Mouse (Mus musculus) ES-E14 (cell line): Measurements from ENCODE around the gene Junb. TPM values are rescaled to one million over a fixed set of nuclear protein-coding genes. Genes with fewer than 3 reads are reported as not detected.

Source experiments
- DNase-seq: peaks from one replicate; pipeline ENCODE4 v3.0.0-alpha.2; 2013; ENCODE audit warnings: low read depth, low spot score
- H3K27ac ChIP-seq: 2 replicates; pipeline ENCODE4 v1.5.1; 2012; ENCODE audit warnings: low read depth, mild to moderate bottlenecking, low read length, moderate library complexity, mixed read lengths; ENCODE audit not compliant: poor library complexity, insufficient read depth, severe bottlenecking
- H3K36me3 ChIP-seq: 2 replicates; pipeline ENCODE4 v1.6.1; 2012; ENCODE audit warnings: mild to moderate bottlenecking, low read length, moderate library complexity, mixed read lengths; ENCODE audit not compliant: control insufficient read depth, poor library complexity, insufficient read depth, severe bottlenecking
- H3K4me1 ChIP-seq, 2 experiments: fragments of 150-350 bp in 1 of 2; sonication (generic) in 1 of 2; 2 replicates each; pipeline ENCODE4 v1.6.1; 2012; ENCODE audit warnings: low read length in 2 of 2, mild to moderate bottlenecking in 1 of 2, mixed read lengths in 1 of 2; ENCODE audit not compliant: control insufficient read depth in 2 of 2, insufficient read depth in 2 of 2, poor library complexity in 1 of 2
- H3K4me3 ChIP-seq, 2 experiments: fragments of 150-350 bp in 1 of 2; sonication (generic) in 1 of 2; 2 replicates each; pipeline ENCODE4 v1.5.1; 2012; ENCODE audit warnings: low read length in 2 of 2, low read depth in 1 of 2, mild to moderate bottlenecking in 1 of 2, mixed read lengths in 1 of 2; ENCODE audit not compliant: insufficient read depth in 1 of 2, poor library complexity in 1 of 2, severe bottlenecking in 1 of 2
- H3K9ac ChIP-seq: 2 replicates; pipeline ENCODE4 v1.6.1; 2012; ENCODE audit warnings: low read depth, mild to moderate bottlenecking, low read length, mixed read lengths; ENCODE audit not compliant: poor library complexity, insufficient read depth, severe bottlenecking
- H3K9me3 ChIP-seq: fragments of 150-350 bp; sonication (generic); 2 replicates; pipeline ENCODE4 v1.6.1; 2012; ENCODE audit warnings: low read depth, mild to moderate bottlenecking, low read length; ENCODE audit not compliant: control insufficient read depth, insufficient read depth
- CHD2 ChIP-seq: IDR thresholded peaks from 2 replicates; pipeline ENCODE4 v1.6.1; 2014; ENCODE audit warnings: mild to moderate bottlenecking, low read depth, low read length, inconsistent platforms
- HCFC1 ChIP-seq: IDR thresholded peaks from 2 replicates; pipeline ENCODE4 v1.6.1; 2012; ENCODE audit warnings: low read length, inconsistent platforms, borderline replicate concordance; ENCODE audit not compliant: insufficient read depth
- MAFK ChIP-seq: IDR thresholded peaks from 2 replicates; pipeline ENCODE4 v1.6.1; 2014; ENCODE audit warnings: mild to moderate bottlenecking, low read depth, low read length, inconsistent platforms; ENCODE audit not compliant: insufficient read depth
- ZC3H11A ChIP-seq: IDR thresholded peaks from 2 replicates; pipeline ENCODE4 v1.6.1; 2012; ENCODE audit warnings: low read depth, mild to moderate bottlenecking, inconsistent platforms, low read length, borderline replicate concordance
- ZNF384 ChIP-seq: IDR thresholded peaks from 2 replicates; pipeline ENCODE4 v1.6.1; 2012; ENCODE audit warnings: low read depth, low read length, inconsistent platforms
- in situ Hi-C, 2 experiments: fragments of 600-800 bp; cut with MboI; formaldehyde crosslinking; loops; one replicate each; pipeline ENCODE4 v1.15.1; 2025; ENCODE audit warnings: low sequenced_read_pairs in 2 of 2, inconsistent platforms in 1 of 2; ENCODE audit not compliant: unreplicated experiment in 2 of 2
- total RNA-seq: library from RNA; depleted of rRNA; stranded (reverse); fragments of 300-350 nt; gene quantifications from 2 replicates; pipeline ENCODE4 v1.2.3, GENCODE M21; 2012

The Junb gene
- total RNA-seq, 1 experiment: 57.6 TPM

DNA sequence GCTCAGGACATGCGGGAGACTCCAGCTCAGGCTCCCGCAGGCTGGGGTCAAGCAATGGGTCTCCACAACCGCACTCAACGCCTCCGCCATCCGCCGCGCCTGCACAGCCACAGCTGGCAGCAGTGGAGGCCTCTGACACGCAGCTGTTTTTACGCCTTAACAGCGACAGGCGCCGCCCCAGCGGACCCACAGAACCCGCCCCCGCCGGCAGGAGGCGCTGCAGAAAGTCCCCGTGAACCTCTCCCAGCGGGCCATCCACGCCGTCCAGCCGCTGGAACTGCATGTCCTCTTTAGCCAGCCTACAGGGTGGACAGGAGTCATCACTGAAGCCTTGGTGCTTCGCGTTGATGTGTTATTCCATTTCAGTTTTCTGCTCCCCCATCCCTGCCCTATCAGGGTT is 29.2 kb upstream of the Junb start:
- TF ChIP-seq HCFC1: no peak
- no peak for TF ChIP-seq MAFK
- TF ChIP-seq ZC3H11A: no peak
- no peak for TF ChIP-seq CHD2
- no peak for TF ChIP-seq ZNF384
- in situ Hi-C loops: no loop called here
- Histone ChIP-seq H3K4me1 (peaks cover 0 to 11% of the 10 kb centered on the region in 2 experiments; a peak in 1 of 4 replicates), H3K9ac (peak overlapping the region; percentile 50; the same call in 1 of the 2 replicates), H3K4me3 (peak overlapping the region; percentile 33 to 57), H3K27ac (no peak overlapping the region), H3K36me3 (peaks cover 2% of the 10 kb centered on the region; the same call in 1 of the 2 replicates), H3K9me3 (no peaks in the 10 kb centered on the region)
- DNase-seq: no peak

DNA sequence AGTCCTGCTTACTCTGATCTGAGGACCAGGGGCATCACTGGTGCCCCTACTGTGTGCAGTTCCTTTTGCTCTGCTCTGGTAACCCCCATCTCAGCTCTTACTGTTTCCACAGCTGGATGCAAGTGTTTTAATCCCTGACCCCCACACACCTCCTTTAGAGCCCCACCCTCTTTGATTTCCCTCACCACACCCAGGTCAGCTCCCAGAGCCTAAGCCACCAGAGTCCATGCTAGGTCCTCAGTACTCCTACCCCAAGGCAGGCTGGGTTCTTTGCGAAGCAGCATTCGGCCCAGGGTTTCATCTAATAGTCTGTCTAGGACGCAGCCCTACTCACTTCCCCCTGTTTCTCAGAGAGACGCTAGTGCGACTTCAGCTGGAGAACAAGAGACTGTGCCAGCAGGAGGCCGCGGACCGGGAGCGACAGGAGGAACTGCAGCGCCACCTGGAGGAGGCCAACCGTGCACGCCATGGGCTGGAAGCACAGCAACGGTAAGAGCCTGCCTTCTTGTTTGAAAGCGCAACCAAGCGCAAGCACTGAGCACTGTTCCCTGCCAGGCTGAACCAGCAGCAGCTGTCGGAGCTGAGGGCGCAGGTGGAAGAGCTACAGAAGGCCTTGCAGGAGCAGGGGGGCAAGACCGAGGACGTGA is 19.3 kb upstream of the Junb start:
- in situ Hi-C loops: no loop called here
- Histone ChIP-seq H3K9ac (peak overlapping the region; percentile 62), H3K36me3 (peaks cover 44% of the 10 kb centered on the region), H3K27ac (no peak overlapping the region), H3K4me1 (peaks cover 0 to 24% of the 10 kb centered on the region in 2 experiments; a peak in 3 of 4 replicates), H3K9me3 (no peaks in the 10 kb centered on the region), H3K4me3 (peak overlapping the region; percentile 24 to 47; a peak in 3 of 4 replicates)
- peak; percentile 93 for DNase-seq
- TF ChIP-seq CHD2: no peak
- TF ChIP-seq MAFK: no peak
- no peak for TF ChIP-seq ZC3H11A
- TF ChIP-seq HCFC1: no peak; the same call in 1 of the 2 replicates

- no peak for TF ChIP-seq MAFK
- no peak for TF ChIP-seq CHD2
- TF ChIP-seq ZNF384: no peak
- no peak for TF ChIP-seq ZC3H11A
- Histone ChIP-seq H3K36me3 (peaks cover 37% of the 10 kb centered on the region), H3K4me1 (peaks cover 0 to 17% of the 10 kb centered on the region in 2 experiments; a peak in 3 of 4 replicates), H3K9me3 (no peaks in the 10 kb centered on the region), H3K27ac (no peak overlapping the region), H3K4me3 (no peak overlapping the region), H3K9ac (no peak overlapping the region)
- in situ Hi-C loops: no loop called here
- DNase-seq: no peak
Observed at GRCm38 (mm10) chr8:84996978-84997377, 18.5 kb upstream of the Junb start.

DNA sequence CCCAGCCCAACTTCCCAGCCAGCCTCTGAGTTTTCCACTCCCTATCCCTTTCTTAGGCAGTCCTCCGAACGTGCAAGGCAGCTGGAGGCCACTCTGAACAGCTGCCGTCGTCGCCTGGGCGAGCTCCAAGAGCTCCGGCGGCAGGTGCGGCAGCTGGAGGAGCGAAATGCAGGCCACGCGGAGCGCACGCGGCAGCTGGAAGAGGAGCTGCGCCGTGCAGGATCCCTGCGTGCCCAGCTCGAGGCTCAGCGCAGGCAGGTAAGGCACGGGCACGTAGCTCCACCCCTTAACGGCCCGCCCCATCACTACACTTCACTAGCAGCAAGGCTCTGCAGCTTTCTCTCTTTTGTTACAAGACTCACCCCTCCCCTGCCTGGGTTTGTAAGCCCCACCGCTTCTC is 17.2 kb upstream of the Junb start:
- peak overlapping the region; percentile 71; the same call in 1 of the 2 replicates for H3K9ac ChIP-seq
- in situ Hi-C loops: no loop called here
- DNase-seq: no peak
- H3K27ac ChIP-seq: no peak overlapping the region
- no peaks in the 10 kb centered on the region for H3K9me3 ChIP-seq
- H3K36me3 ChIP-seq: peaks cover 34% of the 10 kb centered on the region
- peak overlapping the region in 1 of 2 experiments; percentile 32; a peak in 2 of 4 replicates for H3K4me3 ChIP-seq
- peaks cover 0 to 15% of the 10 kb centered on the region in 2 experiments; a peak in 3 of 4 replicates for H3K4me1 ChIP-seq
- TF ChIP-seq MAFK (no peak), ZC3H11A (no peak), ZNF384 (no peak), HCFC1 (no peak), CHD2 (no peak)

DNA sequence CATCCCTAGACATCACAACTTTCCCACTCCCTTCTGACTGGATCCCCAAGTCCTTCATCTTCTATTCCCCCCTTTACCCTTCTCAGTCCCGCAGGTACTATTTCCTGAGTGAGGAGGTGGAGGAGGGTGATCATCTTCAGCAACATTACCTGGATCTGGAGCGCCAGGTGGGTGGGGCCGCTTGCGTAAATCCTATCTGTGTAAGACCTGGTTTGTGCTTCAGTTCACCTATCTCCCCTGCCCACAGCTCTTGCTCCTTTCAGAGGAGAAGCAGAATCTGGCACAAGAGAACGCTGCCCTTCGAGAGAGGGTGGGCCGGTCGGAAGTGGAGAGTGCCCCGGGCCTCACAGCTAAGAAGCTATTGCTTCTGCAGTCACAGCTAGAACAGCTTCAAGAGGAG is 15.9 kb upstream of the Junb start:
- TF ChIP-seq MAFK (no peak), ZNF384 (no peak), HCFC1 (no peak), CHD2 (no peak), ZC3H11A (no peak)
- no peak overlapping the region for H3K27ac ChIP-seq
- peaks cover 32% of the 10 kb centered on the region for H3K36me3 ChIP-seq
- no peaks in the 10 kb centered on the region for H3K9me3 ChIP-seq
- no peak for DNase-seq
- H3K4me1 ChIP-seq: peaks cover 0 to 15% of the 10 kb centered on the region in 2 experiments; a peak in 3 of 4 replicates
- in situ Hi-C loops: no loop called here
- H3K4me3 ChIP-seq: no peak overlapping the region
- no peak overlapping the region for H3K9ac ChIP-seq
